Mouse (Mus musculus): ENCODE measurements around the gene Hbb-bt. TPM values are rescaled to one million over a fixed set of nuclear protein-coding genes. Genes with fewer than 3 reads are reported as not detected.
"Not testable (repeated sequence)": the region's sequence is repeated elsewhere in the genome, so short reads cannot be mapped to it uniquely, and the experiment has no call there.

Gene Hbb-bt
- polyA plus RNA-seq, 1 experiment from 2014 or later: 43,947 TPM

GRCm38 (mm10) chr7:103811223-103811845 lies 2.5 kb downstream of the Hbb-bt start:
- Histone ChIP-seq H3K9ac (ENCODE audit: low read depth, low read length) (peak overlapping the region; percentile 56), H3K4me3 (ENCODE audit: low read depth, low read length) (peak overlapping the region; percentile 48)

DNA sequence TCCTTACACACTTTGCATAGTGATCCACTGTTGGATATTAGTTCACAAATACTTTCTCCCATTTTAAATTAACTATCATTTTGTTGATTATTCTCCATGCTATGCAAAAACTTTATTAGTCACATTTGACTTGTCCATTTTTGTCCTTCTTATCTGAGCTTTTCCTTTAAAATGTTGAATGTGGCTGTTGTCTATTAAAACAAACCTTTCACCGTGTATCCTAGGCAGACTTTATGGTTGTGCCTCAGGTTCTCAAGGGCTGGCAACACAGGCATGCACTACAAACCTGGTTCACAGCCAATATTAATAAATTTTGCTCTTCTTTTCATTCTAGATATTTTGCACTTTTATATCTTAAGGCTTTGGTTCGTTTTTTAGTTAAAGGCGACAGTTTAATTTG lies 3.0 kb downstream of the Hbb-bt start:
- peak overlapping the region; percentile 97 for H3K27ac ChIP-seq (ENCODE audit: low read length)
- peak overlapping the region; percentile 51 for H3K4me3 ChIP-seq (ENCODE audit: low read depth, low read length)
- H3K27me3 ChIP-seq (ENCODE audit: control insufficient read depth, insufficient read depth, low read depth, low read length): no peaks in the 10 kb centered on the region
- H3K4me1 ChIP-seq (ENCODE audit: control insufficient read depth, low read depth, low read length): peaks cover 14% of the 10 kb centered on the region
- 0 out of 2 replicates have a peak, but pooled peaks have one; percentile 5 for ATAC-seq (ENCODE audit: low read depth)
- no peaks in the 10 kb centered on the region for H3K9me3 ChIP-seq (replicated peaks; ENCODE audit: control insufficient read depth, low read length)
- H3K4me2 ChIP-seq (ENCODE audit: low read depth, low read length): 0 out of 2 replicates have a peak overlapping the region, but pooled peaks have one; percentile 9
- 32% methylated on average over 3 of the region's 3 CpGs for WGBS (ENCODE audit: insufficient replicate concordance)
- H3K9ac ChIP-seq (ENCODE audit: low read depth, low read length): peak overlapping the region; percentile 45
- peaks cover 2% of the 10 kb centered on the region; the same call in 1 of the 2 replicates for H3K36me3 ChIP-seq (ENCODE audit: control insufficient read depth, insufficient read depth)

More at GRCm38 (mm10) chr7:103811223-103811845, 2.5 kb downstream of the Hbb-bt start:
- peaks cover 14% of the 10 kb centered on the region for H3K4me1 ChIP-seq (ENCODE audit: control insufficient read depth, low read depth, low read length)
- peak overlapping the region; percentile 97 for H3K27ac ChIP-seq (ENCODE audit: low read length)
- H3K4me2 ChIP-seq (ENCODE audit: low read depth, low read length): peak overlapping the region; percentile 50
- H3K9me3 ChIP-seq (replicated peaks; ENCODE audit: control insufficient read depth, low read length): no peaks in the 10 kb centered on the region
- H3K36me3 ChIP-seq (ENCODE audit: control insufficient read depth, insufficient read depth): peaks cover 2% of the 10 kb centered on the region; the same call in 1 of the 2 replicates
- ATAC-seq (ENCODE audit: low read depth): peak; percentile 45
- H3K27me3 ChIP-seq (ENCODE audit: control insufficient read depth, insufficient read depth, low read depth, low read length): no peaks in the 10 kb centered on the region
- 36% methylated on average over 1 of the region's 1 CpGs for WGBS (ENCODE audit: insufficient replicate concordance)

- WGBS (ENCODE audit: insufficient replicate concordance): 54% methylated on average over 1 of the region's 1 CpGs
- 0 out of 2 replicates have a peak, but pooled peaks have one; percentile 3 for ATAC-seq (ENCODE audit: low read depth)
- Histone ChIP-seq H3K4me2 (ENCODE audit: low read depth, low read length) (peak overlapping the region; percentile 52), H3K4me1 (ENCODE audit: control insufficient read depth, low read depth, low read length) (peaks cover 14% of the 10 kb centered on the region), H3K27ac (ENCODE audit: low read length) (peak overlapping the region; percentile 94), H3K36me3 (ENCODE audit: control insufficient read depth, insufficient read depth) (peaks cover 2% of the 10 kb centered on the region; the same call in 1 of the 2 replicates), H3K9me3 (replicated peaks; ENCODE audit: control insufficient read depth, low read length) (no peaks in the 10 kb centered on the region), H3K9ac (ENCODE audit: low read depth, low read length) (peak overlapping the region; percentile 47), H3K4me3 (ENCODE audit: low read depth, low read length) (peak overlapping the region; percentile 44), H3K27me3 (ENCODE audit: control insufficient read depth, insufficient read depth, low read depth, low read length) (no peaks in the 10 kb centered on the region)
These were observed 3.5 kb downstream of the Hbb-bt start for GRCm38 (mm10) chr7:103810296-103810695.

DNA sequence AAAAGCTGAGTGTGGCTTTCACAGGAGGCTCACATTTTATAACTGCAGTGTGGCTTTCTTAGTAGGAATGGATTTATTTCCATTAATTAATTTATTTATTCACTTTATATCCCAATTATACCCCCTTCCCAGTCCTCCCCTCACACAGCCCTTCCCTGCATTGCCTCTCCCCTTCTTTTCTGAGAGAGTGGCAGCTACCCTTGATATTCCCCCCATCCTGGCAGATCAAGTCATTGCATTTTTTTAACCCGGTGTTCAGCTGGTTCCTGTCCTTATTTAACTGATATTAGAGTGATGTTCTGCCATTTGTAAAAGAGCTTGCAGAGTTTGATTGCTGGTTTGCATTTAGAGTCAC lies 4.0 kb downstream of the Hbb-bt start:
- Histone ChIP-seq H3K27me3 (ENCODE audit: control insufficient read depth, insufficient read depth, low read depth, low read length) (no peaks in the 10 kb centered on the region), H3K9me3 (replicated peaks; ENCODE audit: control insufficient read depth, low read length) (no peaks in the 10 kb centered on the region), H3K4me1 (ENCODE audit: control insufficient read depth, low read depth, low read length) (peaks cover 14% of the 10 kb centered on the region), H3K4me3 (ENCODE audit: low read depth, low read length) (peak overlapping the region; percentile 44), H3K36me3 (ENCODE audit: control insufficient read depth, insufficient read depth) (peaks cover 2% of the 10 kb centered on the region; the same call in 1 of the 2 replicates), H3K27ac (ENCODE audit: low read length) (peak overlapping the region; percentile 94), H3K4me2 (ENCODE audit: low read depth, low read length) (peak overlapping the region; percentile 52), H3K9ac (ENCODE audit: low read depth, low read length) (peak overlapping the region; percentile 47)
- 8% methylated on average over 1 of the region's 1 CpGs for WGBS (ENCODE audit: insufficient replicate concordance)
- no peak for ATAC-seq (ENCODE audit: low read depth)

GRCm38 (mm10) chr7:103808971-103809800 lies 4.6 kb downstream of the Hbb-bt start:
- Histone ChIP-seq H3K4me2 (ENCODE audit: low read depth, low read length) (peak overlapping the region; percentile 52), H3K4me3 (ENCODE audit: low read depth, low read length) (peak overlapping the region; percentile 44), H3K9ac (ENCODE audit: low read depth, low read length) (peak overlapping the region; percentile 47), H3K9me3 (replicated peaks; ENCODE audit: control insufficient read depth, low read length) (no peaks in the 10 kb centered on the region), H3K4me1 (ENCODE audit: control insufficient read depth, low read depth, low read length) (peaks cover 14% of the 10 kb centered on the region), H3K27me3 (ENCODE audit: control insufficient read depth, insufficient read depth, low read depth, low read length) (no peaks in the 10 kb centered on the region), H3K36me3 (ENCODE audit: control insufficient read depth, insufficient read depth) (peaks cover 2% of the 10 kb centered on the region; the same call in 1 of the 2 replicates), H3K27ac (ENCODE audit: low read length) (peak overlapping the region; percentile 94)
- 11% methylated on average over 5 of the region's 5 CpGs for WGBS (ENCODE audit: insufficient replicate concordance)
- no peak for ATAC-seq (ENCODE audit: low read depth)

DNA sequence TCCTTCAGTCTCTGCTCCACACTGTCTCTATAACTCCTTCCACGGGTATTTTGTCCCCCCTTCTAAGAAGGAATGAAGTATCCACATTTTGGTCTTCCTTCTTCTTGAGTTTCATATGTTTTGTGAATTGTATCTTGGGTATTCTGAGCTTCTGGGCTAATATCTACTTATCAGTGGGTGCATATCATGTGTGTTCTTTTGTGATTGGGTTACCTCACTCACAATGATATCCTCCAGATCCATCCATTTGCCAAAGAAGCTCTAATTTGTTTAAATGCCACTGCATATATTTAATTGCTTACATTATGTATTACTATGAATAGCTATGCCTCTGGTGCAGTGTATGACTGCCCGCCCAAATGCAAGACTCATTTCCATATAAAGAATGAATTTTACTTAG lies 5.7 kb downstream of the Hbb-bt start:
- H3K4me3 ChIP-seq (ENCODE audit: low read depth, low read length); ATAC-seq (ENCODE audit: low read depth); H3K27me3 ChIP-seq (ENCODE audit: control insufficient read depth, insufficient read depth, low read depth, low read length); H3K9ac ChIP-seq (ENCODE audit: low read depth, low read length); H3K9me3 ChIP-seq (replicated peaks; ENCODE audit: control insufficient read depth, low read length); H3K36me3 ChIP-seq (ENCODE audit: control insufficient read depth, insufficient read depth): not testable (repeated sequence)
- Histone ChIP-seq H3K4me2 (ENCODE audit: low read depth, low read length) (peak overlapping the region; percentile 34), H3K27ac (ENCODE audit: low read length) (peak overlapping the region; percentile 91), H3K4me1 (ENCODE audit: control insufficient read depth, low read depth, low read length) (peaks cover 14% of the 10 kb centered on the region)
- WGBS (ENCODE audit: insufficient replicate concordance): 34% methylated on average over 2 of the region's 2 CpGs

GRCm38 (mm10) chr7:103806856-103807255 lies 6.9 kb downstream of the Hbb-bt start:
- no peak for ATAC-seq (ENCODE audit: low read depth)
- WGBS (ENCODE audit: insufficient replicate concordance): 60% methylated on average over 1 of the region's 1 CpGs
- H3K4me3 ChIP-seq (ENCODE audit: low read depth, low read length): no peak overlapping the region
- H3K9ac ChIP-seq (ENCODE audit: low read depth, low read length): peak overlapping the region; percentile 54
- no peaks in the 10 kb centered on the region for H3K9me3 ChIP-seq (replicated peaks; ENCODE audit: control insufficient read depth, low read length)
- peaks cover 14% of the 10 kb centered on the region for H3K4me1 ChIP-seq (ENCODE audit: control insufficient read depth, low read depth, low read length)
- H3K27ac ChIP-seq (ENCODE audit: low read length): peak overlapping the region; percentile 86
- no peaks in the 10 kb centered on the region for H3K36me3 ChIP-seq (ENCODE audit: control insufficient read depth, insufficient read depth)
- H3K4me2 ChIP-seq (ENCODE audit: low read depth, low read length): no peak overlapping the region
- no peaks in the 10 kb centered on the region for H3K27me3 ChIP-seq (ENCODE audit: control insufficient read depth, insufficient read depth, low read depth, low read length)

GRCm38 (mm10) chr7:103792669-103793388 lies 21.0 kb downstream of the Hbb-bt start:
- Histone ChIP-seq H3K4me3 (ENCODE audit: low read depth, low read length) (no peak overlapping the region), H3K27ac (ENCODE audit: low read length) (no peak overlapping the region), H3K9me3 (replicated peaks; ENCODE audit: control insufficient read depth, low read length) (no peaks in the 10 kb centered on the region), H3K9ac (ENCODE audit: low read depth, low read length) (no peak overlapping the region), H3K27me3 (ENCODE audit: control insufficient read depth, insufficient read depth, low read depth, low read length) (no peaks in the 10 kb centered on the region), H3K4me1 (ENCODE audit: control insufficient read depth, low read depth, low read length) (no peaks in the 10 kb centered on the region; the same call in 1 of the 2 replicates), H3K4me2 (ENCODE audit: low read depth, low read length) (no peak overlapping the region), H3K36me3 (ENCODE audit: control insufficient read depth, insufficient read depth) (no peaks in the 10 kb centered on the region)
- peak; percentile 93 for ATAC-seq (ENCODE audit: low read depth)
- 5% methylated on average over 4 of the region's 4 CpGs for WGBS (ENCODE audit: insufficient replicate concordance)
